Mouse (Mus musculus): ENCODE results near the gene Sertad4.

DNA sequence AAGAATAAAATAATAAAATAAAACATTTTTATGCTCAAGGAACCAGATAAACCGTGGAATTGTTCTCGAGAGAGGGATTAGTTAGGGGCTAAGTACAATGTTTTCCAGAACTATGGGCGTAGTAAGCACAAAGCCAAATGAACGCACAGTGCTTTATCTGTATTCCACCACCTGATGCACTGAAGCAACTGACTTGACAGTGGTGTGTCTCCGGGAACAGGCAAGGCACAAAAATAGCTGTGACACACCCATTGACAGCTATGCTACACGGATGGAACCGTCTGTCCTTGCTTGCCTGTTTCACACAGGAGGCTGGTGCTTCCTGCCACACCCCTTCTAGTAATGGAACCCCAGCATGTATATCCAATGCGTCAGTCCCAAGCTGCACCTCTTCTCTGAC, 55.2 kb downstream of the Sertad4 start:
- TF ChIP-seq HCFC1 (IDR thresholded peaks at IDR 0.05; ENCODE audit: borderline replicate concordance, insufficient read depth, low read length) (no peak), ZNF384 (IDR thresholded peaks at IDR 0.05; ENCODE audit: low read depth, low read length) (no peak)

Measured in ES-E14 (cell line).